Mouse (Mus musculus): ENCODE results near the gene Ccnk.

DNA sequence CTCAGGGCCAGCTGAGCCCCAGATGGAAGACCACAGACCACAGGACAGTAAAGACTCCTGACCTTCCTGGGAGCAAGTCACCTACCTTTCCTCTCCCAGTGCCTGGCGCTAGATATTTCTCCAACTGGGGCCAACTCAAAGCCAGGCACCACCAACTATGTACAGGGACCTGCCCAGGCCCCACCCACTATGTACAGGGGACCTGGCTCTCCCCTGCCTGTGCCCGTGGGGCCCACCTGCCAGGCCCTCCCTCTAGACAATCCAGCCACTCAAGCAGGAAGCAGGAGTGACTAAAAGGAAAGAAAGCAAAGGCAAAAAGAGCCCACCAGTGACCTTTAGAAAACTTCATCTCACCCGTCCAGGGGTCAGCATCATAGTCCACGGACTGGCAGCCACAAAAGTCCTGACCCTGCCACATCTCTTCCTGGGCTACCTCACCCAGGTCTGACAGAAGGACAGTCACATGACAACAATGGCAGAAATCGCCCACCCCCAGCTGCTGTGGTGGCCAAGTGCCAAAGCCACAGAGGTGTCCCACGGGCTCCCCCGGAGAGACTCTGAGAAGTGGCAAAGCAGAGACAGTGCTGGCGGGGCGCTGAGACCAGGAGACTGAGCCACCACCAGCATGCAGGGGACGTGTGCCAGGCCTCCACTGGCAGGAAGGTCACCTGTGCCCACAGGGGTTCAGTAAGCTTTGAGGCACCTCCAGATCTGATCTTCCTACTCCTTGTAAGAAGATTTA is 67.6 kb downstream of the Ccnk start:
- TF ChIP-seq POLR2A (IDR thresholded peaks at IDR 0.05; ENCODE audit: borderline replicate concordance, low read depth, low read length) (no peak), CTCF (IDR thresholded peaks at IDR 0.05; ENCODE audit: low read depth, low read length) (no peak)
